Mouse (Mus musculus) ES-E14 (cell line): Measurements from ENCODE around the gene Pidd1.

Experiments
- CHD2 ChIP-seq: IDR thresholded peaks from 2 replicates; pipeline ENCODE4 v1.6.1; 2014; ENCODE audit warnings: mild to moderate bottlenecking, low read depth, low read length, inconsistent platforms
- HCFC1 ChIP-seq: IDR thresholded peaks from 2 replicates; pipeline ENCODE4 v1.6.1; 2012; ENCODE audit warnings: low read length, inconsistent platforms, borderline replicate concordance; ENCODE audit not compliant: insufficient read depth
- ZC3H11A ChIP-seq: IDR thresholded peaks from 2 replicates; pipeline ENCODE4 v1.6.1; 2012; ENCODE audit warnings: low read depth, mild to moderate bottlenecking, inconsistent platforms, low read length, borderline replicate concordance
- ZNF384 ChIP-seq: IDR thresholded peaks from 2 replicates; pipeline ENCODE4 v1.6.1; 2012; ENCODE audit warnings: low read depth, low read length, inconsistent platforms

DNA sequence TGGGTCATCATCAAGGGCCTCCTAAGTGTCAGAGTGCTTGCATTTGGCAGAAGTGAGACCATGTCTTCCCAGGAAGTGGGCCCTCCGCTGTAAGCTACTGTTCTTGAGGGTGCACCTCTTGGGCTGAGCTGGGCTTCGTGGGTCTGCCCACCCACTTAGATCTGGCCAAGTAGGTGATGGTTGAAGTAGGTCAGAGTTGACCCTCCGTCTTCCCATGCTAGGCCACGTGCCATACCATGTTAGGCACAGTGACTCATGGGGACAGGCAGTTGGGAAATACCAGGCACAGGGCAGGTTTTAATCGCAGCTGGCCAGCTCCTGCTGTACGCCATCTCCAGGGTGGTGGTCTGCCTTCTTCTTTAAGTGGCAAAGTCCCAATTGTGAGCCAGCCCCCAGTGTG, 12.9 kb upstream of the Pidd1 start:
- TF ChIP-seq ZC3H11A = no peak
- TF ChIP-seq HCFC1 = no peak
- no peak for TF ChIP-seq ZNF384
- no peak for TF ChIP-seq CHD2
